Mouse (Mus musculus) stomach, postnatal 0 days (tissue): ENCODE measurements at regions not wholly inside any gene's neighbourhood (a gene's known extent, or its start where the extent isn't known, plus 50 kb on each side); places are given as distances from the start of the nearest gene placed in this dataset.

ENCODE experiments used
- ATAC-seq: fragments of 200-750 bp; cut with Nextera tagmentation; 2 replicates; pipeline ENCODE4 v1.8.0; 2017; ENCODE audit not compliant: low FRiP score, low TSS enrichment
- DNase-seq: peaks from one replicate; pipeline ENCODE4 v3.0.0-alpha.2; 2016; ENCODE audit warnings: low spot score
- H3K27ac ChIP-seq: fragments of 300-500 bp; sonication (generic); replicated peaks from 2 replicates; pipeline ENCODE4 v1.5.1; 2014; ENCODE audit warnings: mild to moderate bottlenecking, control low read depth
- H3K27me3 ChIP-seq: fragments of 300-500 bp; sonication (generic); 2 replicates; pipeline ENCODE4 v1.6.1; 2014; ENCODE audit warnings: low read length; ENCODE audit not compliant: control insufficient read depth, insufficient read depth
- H3K36me3 ChIP-seq: fragments of 300-500 bp; sonication (generic); 2 replicates; pipeline ENCODE4 v1.6.1; 2014; ENCODE audit warnings: low read length, mixed read lengths; ENCODE audit not compliant: control insufficient read depth, insufficient read depth
- H3K4me1 ChIP-seq: fragments of 300-500 bp; sonication (generic); replicated peaks from 2 replicates; pipeline ENCODE4 v1.6.1; 2014; ENCODE audit warnings: antibody characterized with exemption; ENCODE audit not compliant: control insufficient read depth, insufficient read depth
- H3K4me2 ChIP-seq: fragments of 300-500 bp; sonication (generic); replicated peaks from 2 replicates; pipeline ENCODE4 v1.6.1; 2014; ENCODE audit warnings: low read depth, mild to moderate bottlenecking, control low read depth, moderate library complexity
- H3K4me3 ChIP-seq: fragments of 300-500 bp; sonication (generic); 2 replicates; pipeline ENCODE4 v1.5.1; 2014; ENCODE audit warnings: low read depth, low read length, control low read depth
- H3K9ac ChIP-seq: fragments of 300-500 bp; sonication (generic); 2 replicates; pipeline ENCODE4 v1.6.1; 2014; ENCODE audit warnings: mild to moderate bottlenecking, low read length, control low read depth, mixed read lengths
- H3K9me3 ChIP-seq: fragments of 300-500 bp; sonication (generic); 2 replicates; pipeline ENCODE4 v1.6.1; 2016; ENCODE audit warnings: low read length; ENCODE audit not compliant: control insufficient read depth
- CTCF ChIP-seq: IDR thresholded peaks from 2 replicates; pipeline ENCODE4 v1.5.1; 2016; ENCODE audit warnings: antibody characterized with exemption, low read depth, mild to moderate bottlenecking, moderate library complexity
- EP300 ChIP-seq: optimal IDR thresholded peaks from 2 replicates; pipeline ENCODE3; 2016; ENCODE audit warnings: antibody characterized with exemption
- WGBS: fragments of 180-500 bp; shearing (Covaris S2); extraction: QIAGEN DNeasy Blood & Tissue Kit; methylation state at CpG from one replicate; pipeline ENCODE4 v1.1.7; 2014; 5-methylcytosine and 5-hydroxymethylcytosine counted together

- no peak overlapping the region for H3K4me2 ChIP-seq
- no peaks in the 10 kb centered on the region for H3K9me3 ChIP-seq
- no peak overlapping the region for H3K4me3 ChIP-seq
- no peak overlapping the region for H3K27ac ChIP-seq
- no peaks in the 10 kb centered on the region for H3K36me3 ChIP-seq
- H3K27me3 ChIP-seq = no peaks in the 10 kb centered on the region
- H3K9ac ChIP-seq = no peak overlapping the region
- no peaks in the 10 kb centered on the region for H3K4me1 ChIP-seq
- DNase-seq = no peak
- ATAC-seq = no peak
- TF ChIP-seq CTCF (no peak), EP300 (no peak)
These were observed 101.3 kb upstream of the Ccdc85a start for GRCm38 (mm10) chr11:28685407-28685806.

GRCm38 (mm10) chr11:28681311-28681710, 97.2 kb upstream of the Ccdc85a start:
- no peak for ATAC-seq
- H3K4me2 ChIP-seq = no peak overlapping the region
- no peaks in the 10 kb centered on the region for H3K9me3 ChIP-seq
- DNase-seq = no peak
- no peaks in the 10 kb centered on the region for H3K36me3 ChIP-seq
- no peak for TF ChIP-seq CTCF
- no peak for TF ChIP-seq EP300
- H3K4me3 ChIP-seq = no peak overlapping the region
- H3K27ac ChIP-seq = no peak overlapping the region
- H3K4me1 ChIP-seq = no peaks in the 10 kb centered on the region
- WGBS = 53% methylated on average over 3 of the region's 3 CpGs
- H3K9ac ChIP-seq = no peak overlapping the region
- H3K27me3 ChIP-seq = no peaks in the 10 kb centered on the region

- no peak for TF ChIP-seq CTCF
- TF ChIP-seq EP300 = no peak
These were observed 86.6 kb upstream of the Ccdc85a start for GRCm38 (mm10) chr11:28670765-28671164.

GRCm38 (mm10) chr11:28669359-28669758, 85.2 kb upstream of the Ccdc85a start:
- Histone ChIP-seq H3K36me3 (no peaks in the 10 kb centered on the region), H3K4me3 (no peak overlapping the region), H3K4me1 (no peaks in the 10 kb centered on the region), H3K9me3 (no peaks in the 10 kb centered on the region), H3K9ac (no peak overlapping the region), H3K27me3 (no peaks in the 10 kb centered on the region), H3K27ac (no peak overlapping the region), H3K4me2 (no peak overlapping the region)
- no peak for DNase-seq
- WGBS = 34% methylated on average over 4 of the region's 4 CpGs
- ATAC-seq = no peak
- TF ChIP-seq EP300 (no peak), CTCF (no peak)

More at GRCm38 (mm10) chr11:28670765-28671164, 86.6 kb upstream of the Ccdc85a start:
- no peak for ATAC-seq
- Histone ChIP-seq H3K27ac (no peak overlapping the region), H3K9ac (no peak overlapping the region), H3K27me3 (no peaks in the 10 kb centered on the region), H3K36me3 (no peaks in the 10 kb centered on the region), H3K4me2 (no peak overlapping the region), H3K4me1 (no peaks in the 10 kb centered on the region), H3K9me3 (no peaks in the 10 kb centered on the region), H3K4me3 (no peak overlapping the region)
- DNase-seq = no peak

DNA sequence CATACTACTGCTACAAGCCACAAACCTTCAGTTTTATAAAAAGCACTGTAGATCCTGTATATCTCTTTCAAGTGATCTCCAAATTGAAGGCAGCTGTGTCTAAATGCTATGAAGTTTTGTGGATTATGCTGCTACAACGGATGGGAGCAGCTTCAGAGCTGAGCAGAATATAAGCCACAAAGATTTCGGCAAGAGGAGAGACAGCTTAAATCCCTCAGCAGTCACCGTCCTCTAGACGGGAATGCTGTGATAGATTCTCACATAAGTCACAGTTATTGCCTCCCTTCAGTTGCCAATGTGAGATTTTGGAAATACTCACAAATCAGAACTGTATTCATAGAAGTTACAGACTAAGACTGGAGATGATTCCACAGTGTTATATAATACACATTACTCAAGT, 76.3 kb upstream of the Ccdc85a start:
- ATAC-seq (no peak), DNase-seq (no peak)
- Histone ChIP-seq H3K36me3 (no peaks in the 10 kb centered on the region), H3K4me3 (no peak overlapping the region), H3K27me3 (no peaks in the 10 kb centered on the region), H3K4me2 (no peak overlapping the region), H3K9ac (no peak overlapping the region), H3K27ac (no peak overlapping the region), H3K9me3 (no peaks in the 10 kb centered on the region), H3K4me1 (no peaks in the 10 kb centered on the region)
- TF ChIP-seq CTCF (no peak), EP300 (no peak)
- 67% methylated on average over 4 of the region's 4 CpGs for WGBS

DNA sequence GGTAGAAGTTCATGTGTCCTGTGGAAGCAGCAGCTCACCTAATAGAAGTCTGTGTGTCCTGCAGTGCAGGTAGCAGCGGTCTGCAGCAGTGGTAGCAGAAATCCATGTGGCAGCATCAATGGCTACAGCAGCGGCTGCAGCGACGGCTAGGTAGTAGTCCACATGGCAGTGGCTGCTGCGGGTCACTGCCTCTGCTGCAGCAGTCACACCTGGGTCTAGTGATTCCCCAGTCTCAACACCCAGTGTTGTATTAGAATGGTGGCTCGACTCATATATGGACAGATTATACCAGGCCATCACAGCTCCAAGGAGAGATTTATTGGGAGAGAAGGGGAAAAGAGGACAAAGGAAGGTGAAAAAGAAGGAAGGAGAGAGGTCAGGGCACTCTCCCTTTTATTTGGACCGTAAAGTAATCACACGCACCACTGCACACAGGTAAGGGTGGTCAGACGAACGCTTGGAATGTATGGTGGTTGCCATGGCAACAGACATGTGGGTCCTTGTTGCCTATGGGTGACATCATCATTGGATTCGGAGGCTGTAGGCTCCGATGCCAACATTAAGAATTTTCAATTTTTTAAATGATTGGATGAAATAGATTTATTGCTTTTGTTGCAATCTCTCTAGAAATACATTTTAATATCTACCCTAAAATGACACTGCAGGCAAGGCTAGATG, 71.2 kb upstream of the Ccdc85a start:
- Histone ChIP-seq H3K4me3 (no peak overlapping the region), H3K27me3 (no peaks in the 10 kb centered on the region), H3K27ac (no peak overlapping the region), H3K4me1 (no peaks in the 10 kb centered on the region), H3K9me3 (no peaks in the 10 kb centered on the region), H3K36me3 (no peaks in the 10 kb centered on the region), H3K9ac (no peak overlapping the region), H3K4me2 (no peak overlapping the region)
- DNase-seq (no peak), ATAC-seq (no peak)
- TF ChIP-seq EP300 = no peak
- TF ChIP-seq CTCF = no peak
- 82% methylated on average over 12 of the region's 12 CpGs for WGBS
